Mouse (Mus musculus) lung, embryonic 14.5 days (tissue): Measurements from ENCODE around the gene Ptafr. TPM values are rescaled to one million over a fixed set of nuclear protein-coding genes. Genes with fewer than 3 reads are reported as not detected.

ENCODE experiments used
- ATAC-seq: fragments of 200-750 bp; cut with Nextera tagmentation; 2 replicates; pipeline ENCODE4 v1.8.0; 2017; ENCODE audit warnings: mild to moderate bottlenecking, moderate TSS enrichment, moderate library complexity; ENCODE audit not compliant: insufficient read depth
- DNase-seq: peaks from one replicate; pipeline ENCODE4 v3.0.0-alpha.2; 2015
- H3K27ac ChIP-seq: fragments of 300-500 bp; sonication (generic); 2 replicates; pipeline ENCODE4 v1.5.1; 2014; ENCODE audit warnings: low read depth, mild to moderate bottlenecking, moderate library complexity
- H3K27me3 ChIP-seq: fragments of 300-500 bp; sonication (generic); 2 replicates; pipeline ENCODE4 v1.6.1; 2014; ENCODE audit warnings: low read length, control low read depth; ENCODE audit not compliant: insufficient read depth
- H3K36me3 ChIP-seq: fragments of 300-500 bp; sonication (generic); 2 replicates; pipeline ENCODE4 v1.6.1; 2014; ENCODE audit warnings: control low read depth; ENCODE audit not compliant: insufficient read depth
- H3K4me1 ChIP-seq: fragments of 300-500 bp; sonication (generic); 2 replicates; pipeline ENCODE4 v1.6.1; 2014; ENCODE audit warnings: antibody characterized with exemption, control low read depth; ENCODE audit not compliant: insufficient read depth
- H3K4me2 ChIP-seq: fragments of 300-500 bp; sonication (generic); 2 replicates; pipeline ENCODE4 v1.6.1; 2014; ENCODE audit warnings: mild to moderate bottlenecking
- H3K4me3 ChIP-seq: fragments of 300-500 bp; sonication (generic); 2 replicates; pipeline ENCODE4 v1.5.1; 2014; ENCODE audit warnings: low read depth, low read length
- H3K9ac ChIP-seq: fragments of 300-500 bp; sonication (generic); 2 replicates; pipeline ENCODE4 v1.6.1; 2014
- H3K9me3 ChIP-seq: fragments of 300-500 bp; sonication (generic); 2 replicates; pipeline ENCODE4 v1.6.1; 2016; ENCODE audit warnings: low read depth, low read length, control low read depth
- CTCF ChIP-seq: IDR thresholded peaks from 2 replicates; pipeline ENCODE4 v1.5.1; 2016; ENCODE audit warnings: antibody characterized with exemption, low read depth
- WGBS: fragments of 180-500 bp; shearing (Covaris S2); extraction: QIAGEN DNeasy Blood & Tissue Kit; methylation state at CpG from one replicate; pipeline ENCODE4 v1.1.7; 2014; 5-methylcytosine and 5-hydroxymethylcytosine counted together
- polyA plus RNA-seq: library from polyadenylated mRNA; unstranded; fragments of >200 nt; fragmentation: Nextera tagmentation; extraction: Ambion mirVana; gene quantifications from 2 replicates; pipeline ENCODE4 v1.2.1, GENCODE M21; 2014

Ptafr gene
- polyA plus RNA-seq, 1 experiment from 2014 or later: 1.1 TPM

DNA sequence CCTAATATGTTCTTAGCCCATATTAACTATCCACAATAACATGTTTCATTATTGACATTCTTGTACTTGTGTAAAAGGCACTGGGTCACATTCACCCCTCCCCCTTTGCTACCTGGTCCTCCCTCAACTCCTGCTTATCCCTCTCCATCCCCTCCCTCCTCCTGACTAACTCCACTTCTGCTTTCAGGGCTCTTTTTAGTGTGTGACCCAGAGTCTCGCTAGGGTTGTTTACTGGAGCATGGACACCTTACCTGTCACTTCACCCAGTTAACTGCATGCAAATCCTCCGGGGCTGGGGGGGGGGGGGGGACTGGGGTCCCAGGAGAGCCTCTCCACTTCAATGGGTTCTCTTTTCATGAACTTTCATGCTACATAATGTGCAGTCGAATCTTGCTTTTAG is 19.9 kb downstream of the Ptafr start:
- WGBS: 48% methylated on average over 3 of the region's 3 CpGs
- no peak for TF ChIP-seq CTCF
- Histone ChIP-seq H3K9ac (no peak overlapping the region), H3K9me3 (no peaks in the 10 kb centered on the region), H3K4me3 (no peak overlapping the region), H3K27ac (no peak overlapping the region), H3K4me2 (no peak overlapping the region), H3K27me3 (no peaks in the 10 kb centered on the region), H3K36me3 (no peaks in the 10 kb centered on the region), H3K4me1 (no peaks in the 10 kb centered on the region)
- ATAC-seq: no peak
- DNase-seq: no peak

DNA sequence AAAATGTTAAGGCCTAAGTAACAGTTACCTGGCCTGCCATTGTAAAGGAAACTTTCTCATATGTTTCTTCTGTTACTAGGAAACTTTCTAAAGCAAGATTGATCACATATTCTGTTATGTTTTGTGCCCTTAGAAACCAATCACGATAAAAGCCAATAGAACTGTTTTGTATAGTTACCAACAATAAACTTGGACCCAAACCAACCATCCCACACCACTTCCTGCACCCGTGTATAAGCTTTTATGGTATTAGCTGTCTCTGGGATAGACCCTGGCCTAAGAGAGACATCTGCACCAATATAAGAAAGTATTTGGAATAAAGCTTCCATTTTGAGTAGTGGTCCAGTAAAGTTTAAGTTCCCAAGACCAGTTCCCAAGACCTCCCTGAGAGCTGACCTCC is 21.1 kb downstream of the Ptafr start:
- ATAC-seq (no peak), DNase-seq (no peak)
- TF ChIP-seq CTCF: no peak
- H3K36me3 ChIP-seq: no peaks in the 10 kb centered on the region
- H3K4me2 ChIP-seq: no peak overlapping the region
- H3K9me3 ChIP-seq: no peaks in the 10 kb centered on the region
- H3K27me3 ChIP-seq: no peaks in the 10 kb centered on the region
- H3K4me3 ChIP-seq: no peak overlapping the region
- no peak overlapping the region for H3K9ac ChIP-seq
- WGBS: 78% methylated on average over 2 of the region's 2 CpGs
- H3K27ac ChIP-seq: no peak overlapping the region
- no peaks in the 10 kb centered on the region for H3K4me1 ChIP-seq

GRCm38 (mm10) chr4:132586282-132586681 is 22.4 kb downstream of the Ptafr start:
- no peak for TF ChIP-seq CTCF
- H3K9ac ChIP-seq: no peak overlapping the region
- no peaks in the 10 kb centered on the region for H3K36me3 ChIP-seq
- no peaks in the 10 kb centered on the region for H3K9me3 ChIP-seq
- H3K27ac ChIP-seq: no peak overlapping the region
- no peak for DNase-seq
- no peaks in the 10 kb centered on the region for H3K4me1 ChIP-seq
- no peaks in the 10 kb centered on the region for H3K27me3 ChIP-seq
- no peak overlapping the region for H3K4me3 ChIP-seq
- no peak for ATAC-seq
- H3K4me2 ChIP-seq: no peak overlapping the region
- 95% methylated on average over 4 of the region's 4 CpGs for whole genome bisulfite sequencing

GRCm38 (mm10) chr4:132588512-132588911 is 24.6 kb downstream of the Ptafr start:
- H3K36me3 ChIP-seq: no peaks in the 10 kb centered on the region
- no peak for TF ChIP-seq CTCF
- no peak overlapping the region for H3K4me2 ChIP-seq
- no peaks in the 10 kb centered on the region for H3K27me3 ChIP-seq
- no peak overlapping the region for H3K4me3 ChIP-seq
- WGBS: 69% methylated on average over 3 of the region's 3 CpGs
- no peak overlapping the region for H3K9ac ChIP-seq
- no peak for ATAC-seq
- H3K4me1 ChIP-seq: no peaks in the 10 kb centered on the region
- no peaks in the 10 kb centered on the region for H3K9me3 ChIP-seq
- H3K27ac ChIP-seq: no peak overlapping the region
- peak; percentile 11 for DNase-seq

DNA sequence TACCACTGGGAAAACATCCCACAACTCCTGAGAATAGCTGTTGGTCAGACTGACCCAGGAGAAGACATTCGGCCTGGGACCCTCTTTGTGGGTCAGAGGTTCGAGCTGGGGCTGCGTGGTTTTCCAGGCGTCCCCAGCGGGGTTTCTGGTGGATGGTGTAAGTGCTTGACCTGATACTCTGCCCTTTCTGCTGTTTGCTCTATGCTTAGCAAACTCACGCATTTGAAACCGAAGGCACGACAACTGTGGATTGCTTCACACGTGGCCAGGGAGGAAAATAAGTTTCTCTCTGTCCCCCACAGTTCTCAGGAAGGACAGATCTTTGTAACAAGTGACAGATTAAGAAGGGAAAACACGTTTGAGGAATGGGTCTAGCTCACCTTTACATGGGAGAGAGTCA is 26.8 kb downstream of the Ptafr start:
- ATAC-seq: no peak
- Histone ChIP-seq H3K9me3 (no peaks in the 10 kb centered on the region), H3K4me1 (no peaks in the 10 kb centered on the region), H3K27me3 (no peaks in the 10 kb centered on the region), H3K4me3 (no peak overlapping the region), H3K9ac (no peak overlapping the region), H3K36me3 (no peaks in the 10 kb centered on the region), H3K4me2 (no peak overlapping the region), H3K27ac (no peak overlapping the region)
- no peak for TF ChIP-seq CTCF
- no peak for DNase-seq
- WGBS: 65% methylated on average over 10 of the region's 10 CpGs

- peak; percentile 29 for DNase-seq
- H3K4me3 ChIP-seq: no peak overlapping the region
- H3K9ac ChIP-seq: no peak overlapping the region
- H3K27me3 ChIP-seq: no peaks in the 10 kb centered on the region
- no peak overlapping the region for H3K4me2 ChIP-seq
- no peak overlapping the region for H3K27ac ChIP-seq
- H3K4me1 ChIP-seq: no peaks in the 10 kb centered on the region
- no peak for TF ChIP-seq CTCF
- H3K9me3 ChIP-seq: no peaks in the 10 kb centered on the region
- 85% methylated on average over 9 of the region's 9 CpGs for WGBS
- no peak for ATAC-seq
- no peaks in the 10 kb centered on the region for H3K36me3 ChIP-seq
Observed at GRCm38 (mm10) chr4:132592958-132593357, 29.1 kb downstream of the Ptafr start.

DNA sequence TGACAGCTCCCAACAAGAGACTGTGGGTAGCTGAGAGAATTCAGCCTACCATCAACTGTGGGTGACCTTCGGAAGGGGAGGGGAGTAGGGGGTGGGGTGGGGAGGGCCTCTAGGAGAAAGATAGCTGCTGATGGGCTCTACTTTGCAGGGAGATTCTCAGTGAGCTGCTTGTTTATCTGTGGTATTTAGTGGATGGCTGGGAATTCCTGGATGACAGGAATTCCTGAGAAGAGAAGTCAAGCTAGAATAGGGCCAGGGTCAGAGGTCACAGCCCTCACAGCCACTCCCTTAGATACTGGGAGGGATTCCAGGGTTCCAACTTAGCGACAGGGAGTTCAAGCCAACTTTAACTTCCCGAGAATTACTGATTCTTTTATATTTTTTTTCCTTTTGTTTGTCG is 30.3 kb downstream of the Ptafr start:
- H3K9ac ChIP-seq: no peak overlapping the region
- no peak overlapping the region for H3K4me3 ChIP-seq
- no peaks in the 10 kb centered on the region for H3K4me1 ChIP-seq
- H3K4me2 ChIP-seq: no peak overlapping the region
- H3K36me3 ChIP-seq: no peaks in the 10 kb centered on the region
- H3K27me3 ChIP-seq: no peaks in the 10 kb centered on the region
- ATAC-seq: no peak
- H3K9me3 ChIP-seq: no peaks in the 10 kb centered on the region
- DNase-seq: peak; percentile 17
- no peak overlapping the region for H3K27ac ChIP-seq
- no peak for TF ChIP-seq CTCF
- WGBS: 28% methylated on average over 4 of the region's 4 CpGs

DNA sequence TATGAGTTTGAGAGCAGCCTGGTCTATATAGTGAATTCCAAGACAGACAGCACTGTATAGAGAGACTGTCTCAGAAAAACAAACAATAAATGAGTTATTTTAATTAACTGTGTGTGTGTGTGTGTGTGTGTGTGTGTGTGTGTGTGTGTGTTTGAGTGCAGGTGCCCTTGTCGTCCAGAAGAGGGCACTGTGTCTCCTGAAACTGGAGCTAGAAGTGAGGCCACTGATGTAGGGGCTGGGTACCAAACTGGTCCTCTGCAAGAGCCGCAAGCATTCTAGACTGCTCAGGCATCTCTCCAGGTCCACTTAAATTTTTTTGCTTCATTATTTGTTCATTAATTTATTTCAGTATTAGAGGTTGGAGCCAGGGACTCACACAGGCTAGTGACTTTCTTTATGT is 35.0 kb downstream of the Ptafr start:
- no peak for ATAC-seq
- Histone ChIP-seq H3K9me3 (no peaks in the 10 kb centered on the region), H3K4me2 (no peak overlapping the region), H3K36me3 (no peaks in the 10 kb centered on the region), H3K27me3 (no peaks in the 10 kb centered on the region), H3K27ac (no peak overlapping the region), H3K4me3 (no peak overlapping the region), H3K4me1 (no peaks in the 10 kb centered on the region), H3K9ac (no peak overlapping the region)
- 0 out of 2 replicates have a peak, but pooled peaks have one; percentile 2 for TF ChIP-seq CTCF
- DNase-seq: no peak
- WGBS: 76% methylated on average over 2 of the region's 2 CpGs
